Mouse (Mus musculus): ENCODE measurements around the gene Rasd1.
"Not testable (repeated sequence)": the region's sequence is repeated elsewhere in the genome, so short reads cannot be mapped to it uniquely, and the experiment has no call there.

Rasd1 gene

DNA sequence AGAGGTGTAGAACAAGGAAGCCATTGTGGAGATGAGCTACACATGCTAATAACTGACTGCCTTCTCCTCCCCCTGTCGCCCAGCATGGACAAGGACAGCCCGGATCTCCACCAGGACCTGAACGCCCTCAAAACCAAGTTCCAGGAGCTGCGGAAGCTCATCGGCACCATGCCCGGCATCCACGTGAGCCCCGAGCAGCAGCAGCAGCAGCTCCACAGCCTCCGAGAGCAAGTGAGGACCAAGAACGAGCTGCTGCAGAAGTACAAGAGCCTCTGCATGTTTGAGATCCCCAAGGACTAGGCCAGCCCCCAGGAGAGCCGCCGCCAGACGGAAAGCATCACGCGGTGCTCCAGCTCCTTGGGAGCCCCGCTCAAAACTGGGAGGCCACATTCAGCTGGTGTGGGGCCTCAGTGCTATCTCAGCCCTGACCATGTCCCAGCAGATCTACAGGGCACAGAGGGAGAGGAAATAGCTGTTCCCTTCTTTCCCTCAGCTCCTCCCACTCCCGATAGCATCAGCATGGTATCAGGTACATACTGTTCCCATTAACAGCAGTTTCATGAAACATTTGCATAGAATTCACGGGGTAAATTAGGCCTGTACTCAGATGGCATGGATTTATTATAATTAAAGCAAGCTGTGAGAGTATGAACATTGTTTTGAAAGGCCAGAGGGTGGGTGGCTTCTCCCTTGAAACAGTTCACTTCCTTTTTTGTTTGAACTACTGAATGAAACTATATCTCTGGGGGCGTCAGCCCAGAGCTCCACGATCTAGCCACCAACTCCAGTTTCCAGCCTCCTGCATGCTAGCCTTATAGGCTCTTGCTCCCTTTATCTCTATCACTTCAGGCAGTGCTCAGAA lies 4.0 kb downstream of the Rasd1 start:
- no peak for DNase-seq (ENCODE audit: low spot score)

DNA sequence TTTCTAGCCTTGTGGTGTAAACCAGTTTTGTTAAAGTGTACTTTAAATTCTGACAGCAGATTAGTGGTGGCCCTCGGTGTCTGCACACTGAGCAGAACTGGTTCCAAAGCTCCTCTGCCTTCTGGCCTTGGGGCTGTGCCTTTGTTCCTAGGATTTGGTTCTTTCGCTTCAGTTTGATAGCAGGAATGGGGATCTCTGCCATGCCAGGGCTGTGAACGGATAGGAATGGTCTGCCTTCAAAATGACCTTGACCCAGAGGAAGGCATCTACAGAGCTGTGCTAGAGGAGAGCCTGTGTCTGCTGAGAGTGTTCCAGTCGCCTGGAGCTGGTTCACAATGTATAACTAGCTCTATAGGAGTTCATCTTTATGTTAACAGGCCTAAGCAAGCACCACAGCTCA lies 5.3 kb downstream of the Rasd1 start:
- DNase-seq (ENCODE audit: low spot score), result no peak

DNA sequence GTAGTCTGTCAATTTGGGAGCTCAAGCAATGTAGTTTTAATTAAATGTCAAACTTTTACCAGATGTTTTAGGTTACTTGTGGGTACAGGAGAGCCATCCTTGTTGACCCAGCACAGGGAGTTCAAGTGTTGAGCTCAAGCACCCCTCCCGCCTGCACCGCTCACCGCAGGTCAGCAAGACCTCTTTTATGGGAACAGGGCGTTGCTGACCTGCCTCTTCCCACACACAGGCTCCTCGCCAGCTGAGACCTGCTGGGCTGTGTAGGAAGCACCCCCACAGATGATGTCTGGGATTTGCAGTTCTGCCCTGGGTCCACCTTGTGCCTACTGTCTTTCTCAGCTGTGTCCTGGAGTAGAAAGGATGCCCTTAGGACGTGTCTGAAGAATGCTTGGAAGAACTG lies 8.0 kb downstream of the Rasd1 start:
- no peak for DNase-seq (ENCODE audit: low spot score)

DNA sequence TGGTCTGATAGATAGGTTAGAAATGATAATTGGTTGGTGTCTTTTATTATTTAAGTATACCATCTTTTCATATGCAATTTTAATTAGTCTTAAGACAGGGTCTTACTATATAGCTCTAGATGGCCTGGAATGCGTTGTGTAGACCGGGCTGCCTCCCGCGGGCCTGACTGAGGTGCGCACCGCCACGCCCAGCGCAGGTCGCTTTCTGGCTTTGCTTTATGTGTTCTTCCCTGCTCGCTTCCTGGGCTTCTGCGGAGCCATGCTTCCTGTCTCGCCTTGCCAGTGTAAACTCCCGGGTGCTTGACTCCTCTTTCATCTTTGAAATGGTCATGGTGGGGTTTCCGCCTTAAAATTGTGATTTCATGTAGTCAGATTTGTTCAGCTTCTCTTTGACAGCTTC lies 11.9 kb downstream of the Rasd1 start:
- no peak for DNase-seq (ENCODE audit: low spot score)

DNA sequence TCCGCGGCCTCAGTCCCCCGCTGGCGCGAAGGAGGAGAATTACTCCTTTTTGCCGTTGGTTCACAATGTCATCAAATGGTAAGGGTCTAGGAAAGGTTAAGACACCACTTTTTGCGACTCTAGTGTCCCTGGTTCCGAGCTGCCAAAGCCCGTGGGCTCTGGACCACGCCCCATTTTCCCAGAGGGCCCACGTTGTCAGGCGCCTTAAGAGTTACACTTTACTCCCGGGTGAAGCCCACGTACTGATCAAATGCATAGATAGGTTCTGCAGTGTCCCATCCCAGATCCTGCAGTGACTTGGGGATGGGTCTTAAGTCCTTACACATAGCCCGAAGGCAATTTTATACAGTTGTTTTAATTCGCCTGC lies 16.4 kb downstream of the Rasd1 start:
- DNase-seq (ENCODE audit: low spot score), result no peak

DNA sequence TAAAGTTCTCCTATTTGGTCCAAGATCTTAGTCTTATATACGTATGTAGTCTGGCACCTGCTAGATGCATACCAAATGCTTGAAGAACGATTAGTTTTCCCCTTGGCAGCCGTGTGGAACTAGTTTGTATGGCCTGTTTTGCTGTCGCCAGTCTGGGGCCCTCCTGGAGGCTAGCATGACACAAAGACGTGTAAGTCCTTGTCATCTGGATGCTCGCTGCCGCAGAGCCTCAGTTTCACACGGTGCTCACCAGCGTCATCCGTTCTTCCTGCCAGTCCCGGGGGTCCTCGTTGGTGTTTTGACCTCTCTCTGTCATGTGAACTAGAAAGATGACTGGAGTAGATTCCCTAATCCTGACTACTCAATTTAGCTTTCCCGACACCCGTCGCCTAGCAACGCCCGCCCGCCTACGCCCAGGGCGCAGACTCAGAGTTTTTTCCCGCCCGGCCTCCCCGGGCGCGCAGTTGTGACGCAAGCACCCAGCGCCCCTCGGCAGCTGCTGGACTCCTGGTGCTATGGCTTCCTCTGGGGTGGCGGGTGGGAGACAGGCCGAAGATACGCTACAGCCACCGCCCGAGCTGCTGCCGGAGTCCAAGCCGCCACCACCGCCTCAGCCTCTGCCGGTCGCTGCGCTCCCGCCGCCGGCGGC lies 16.9 kb downstream of the Rasd1 start, which contains the start of gene Med9:
Med9 (plus strand) TSS at position 455 of the 649 bp plus-strand sequence.
- peak; percentile 93 for DNase-seq (ENCODE audit: low spot score)

DNA sequence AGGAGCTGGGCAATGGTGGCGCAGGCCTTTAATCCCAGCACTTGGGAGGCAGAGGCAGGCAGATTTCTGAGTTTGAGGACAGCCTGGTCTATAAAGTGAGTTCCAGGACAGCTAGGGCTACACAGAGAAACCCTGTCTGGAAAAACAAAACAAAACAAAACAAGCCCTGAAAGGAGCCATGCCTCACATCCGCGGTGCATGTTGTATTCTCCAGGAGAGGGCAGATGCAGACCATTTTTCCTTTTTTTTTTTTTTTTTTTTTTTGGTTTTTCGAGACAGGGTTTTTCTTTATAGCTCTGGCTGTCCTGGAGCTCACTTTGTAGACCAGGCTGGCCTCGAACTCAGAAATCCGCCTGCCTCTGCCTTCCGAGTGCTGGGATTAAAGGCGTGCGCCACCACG lies 19.9 kb downstream of the Rasd1 start:
- not testable (repeated sequence) for DNase-seq (ENCODE audit: low spot score)

DNA sequence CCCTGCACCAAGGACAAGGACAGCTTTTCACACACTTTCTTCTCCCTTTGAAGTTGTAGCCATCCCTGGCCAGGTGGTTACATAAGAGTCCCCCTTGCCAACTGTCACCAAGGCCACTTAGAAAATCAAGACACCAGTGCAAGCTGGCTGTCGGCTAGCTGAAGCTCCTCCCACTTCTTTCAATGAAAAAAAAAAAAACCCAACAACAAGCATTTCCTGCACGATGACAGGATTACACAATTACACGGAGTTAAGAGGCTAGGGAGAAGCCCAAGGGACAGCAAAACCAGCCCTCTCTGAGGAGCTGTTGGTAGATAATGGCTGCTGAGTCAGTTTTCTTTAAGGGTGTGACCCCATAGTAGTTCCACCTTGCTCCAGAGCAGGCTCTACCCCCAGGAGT lies 23.4 kb downstream of the Rasd1 start:
- no peak for DNase-seq (ENCODE audit: low spot score)

DNA sequence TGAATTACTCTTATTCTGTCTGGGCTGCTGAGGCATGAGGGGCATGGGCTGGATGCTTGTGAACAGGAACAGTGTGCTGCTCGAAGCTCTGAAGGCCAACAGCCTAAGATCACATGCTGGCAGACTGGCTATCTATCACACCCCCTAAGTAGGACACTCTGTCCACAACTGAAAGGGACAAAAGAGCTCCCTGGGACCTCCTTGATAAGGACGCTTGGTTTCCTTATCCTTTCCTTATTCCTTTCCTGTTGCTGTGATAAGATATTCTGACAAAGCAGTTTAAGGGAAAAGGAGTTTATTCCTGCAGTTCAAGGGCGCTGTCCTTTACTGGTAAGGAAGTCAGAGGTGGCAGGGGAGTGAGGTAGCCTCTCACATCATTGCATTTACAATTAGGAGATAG lies 24.1 kb downstream of the Rasd1 start:
- no peak for DNase-seq (ENCODE audit: low spot score)

DNA sequence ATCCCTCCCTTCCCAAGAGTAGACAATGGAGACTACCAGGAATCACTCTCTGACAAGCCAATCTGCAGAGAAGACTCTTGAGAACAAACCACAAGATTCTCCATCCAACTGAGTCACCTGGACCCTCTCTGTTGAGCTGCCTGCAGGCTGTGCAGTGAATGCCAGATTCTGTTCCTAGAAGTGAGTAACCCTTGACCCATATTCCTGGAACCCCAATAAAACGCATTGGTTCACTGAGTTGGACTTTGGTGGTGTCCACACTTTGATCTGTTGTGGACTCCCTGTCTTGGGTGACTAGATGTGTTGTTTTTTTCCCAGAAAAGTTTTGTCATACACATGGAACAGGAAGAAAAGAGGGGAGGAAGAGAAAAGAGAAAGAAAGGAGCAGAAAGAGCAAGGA lies 24.9 kb downstream of the Rasd1 start:
- DNase-seq (ENCODE audit: low spot score), result peak; percentile 22

DNA sequence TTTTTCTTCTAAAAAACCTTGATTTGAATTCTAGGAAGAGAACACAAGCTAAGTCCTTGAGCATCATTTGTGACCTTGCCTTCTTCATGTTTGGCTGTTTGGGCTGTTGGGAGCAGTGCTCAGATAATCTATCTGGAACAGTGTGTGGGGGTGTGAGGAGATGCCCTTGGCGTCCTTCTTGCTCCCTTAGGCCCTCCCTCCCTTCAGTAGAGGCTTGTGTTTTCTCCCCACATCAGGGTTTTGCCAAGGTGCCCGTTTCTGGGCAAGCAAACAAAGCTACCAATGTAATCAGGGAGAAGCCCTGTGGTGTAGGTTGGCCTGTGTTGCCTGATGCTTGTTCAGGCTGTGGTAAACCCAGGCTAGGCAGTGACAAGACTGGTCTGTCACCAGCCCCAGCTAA lies 27.1 kb downstream of the Rasd1 start:
- no peak for DNase-seq (ENCODE audit: low spot score)

DNA sequence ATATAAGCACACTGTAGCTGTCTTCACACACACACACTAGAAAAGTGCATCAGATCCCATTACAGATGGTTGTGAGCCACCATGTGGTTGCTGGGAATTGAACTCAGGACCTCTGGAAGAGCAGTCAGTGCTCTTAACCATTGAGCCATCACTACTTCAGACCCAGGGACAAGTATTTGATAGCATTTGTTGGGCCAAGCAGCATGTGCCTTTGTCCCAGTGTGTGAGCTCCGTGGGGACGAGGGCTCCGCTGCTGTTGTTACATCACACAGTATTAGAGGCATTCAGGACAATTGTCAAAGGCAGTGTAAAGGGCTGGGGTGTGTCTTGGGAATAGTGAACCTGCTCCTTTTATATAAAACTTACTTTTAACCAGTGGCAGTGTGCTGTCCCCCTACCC lies 27.7 kb downstream of the Rasd1 start:
- DNase-seq (ENCODE audit: low spot score), result no peak

DNA sequence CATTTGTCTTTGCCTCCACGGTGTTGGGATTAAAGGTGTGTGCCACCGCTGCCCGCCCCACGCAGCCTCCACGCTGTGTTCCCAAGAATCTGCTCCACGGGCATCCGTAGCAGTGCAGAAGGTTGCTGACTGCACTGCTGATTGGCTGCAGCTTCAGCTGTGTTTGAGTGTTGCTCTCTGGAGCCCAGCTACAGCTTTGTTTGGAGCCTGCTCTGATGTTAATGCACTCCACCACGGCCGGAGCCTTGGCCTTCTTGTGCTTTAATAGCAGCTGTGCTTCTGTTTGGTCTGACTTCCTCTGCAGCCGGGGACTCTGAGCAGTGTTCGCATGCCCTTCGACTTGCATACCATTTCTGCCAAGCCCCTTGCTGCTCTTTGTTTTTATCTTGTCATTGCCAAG lies 30.8 kb downstream of the Rasd1 start:
- no peak for DNase-seq (ENCODE audit: low spot score)

DNA sequence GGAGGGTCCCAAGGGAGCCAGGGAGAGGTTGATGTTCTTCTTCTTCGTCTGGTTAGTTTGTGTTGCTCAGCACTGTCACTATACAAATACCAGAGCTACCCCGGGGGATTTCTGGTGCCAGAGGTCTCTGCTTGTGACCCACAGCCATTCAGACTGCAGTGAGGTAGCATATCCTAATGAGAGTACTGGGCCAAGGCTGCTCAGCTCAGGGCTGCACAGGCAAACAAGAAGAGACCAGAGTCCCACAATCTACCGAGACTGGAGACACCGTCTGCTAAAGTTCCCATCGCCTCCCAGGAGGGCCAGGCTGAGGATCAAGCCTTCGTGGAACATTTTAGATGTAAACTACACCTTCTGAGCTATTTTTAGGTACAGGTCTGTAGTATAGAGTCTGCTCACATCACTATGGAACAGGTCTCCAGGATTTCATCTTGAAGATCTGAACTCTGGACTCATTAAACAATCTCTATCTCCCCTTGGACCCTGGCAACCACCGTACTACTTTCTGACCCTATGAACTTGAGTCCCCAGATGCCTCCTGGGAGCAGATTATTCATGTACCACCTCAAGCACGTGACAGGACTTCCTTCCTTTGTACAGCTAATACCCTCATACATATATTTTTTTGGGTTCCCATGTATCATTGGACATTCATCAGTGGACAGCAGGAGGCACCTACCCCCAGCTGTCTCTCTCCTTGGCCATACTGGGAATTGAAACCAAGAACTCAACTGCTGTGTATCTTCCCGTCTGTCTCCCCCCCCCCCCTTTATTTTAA lies 32.0 kb downstream of the Rasd1 start:
- DNase-seq (ENCODE audit: low spot score), result peak; percentile 35

DNA sequence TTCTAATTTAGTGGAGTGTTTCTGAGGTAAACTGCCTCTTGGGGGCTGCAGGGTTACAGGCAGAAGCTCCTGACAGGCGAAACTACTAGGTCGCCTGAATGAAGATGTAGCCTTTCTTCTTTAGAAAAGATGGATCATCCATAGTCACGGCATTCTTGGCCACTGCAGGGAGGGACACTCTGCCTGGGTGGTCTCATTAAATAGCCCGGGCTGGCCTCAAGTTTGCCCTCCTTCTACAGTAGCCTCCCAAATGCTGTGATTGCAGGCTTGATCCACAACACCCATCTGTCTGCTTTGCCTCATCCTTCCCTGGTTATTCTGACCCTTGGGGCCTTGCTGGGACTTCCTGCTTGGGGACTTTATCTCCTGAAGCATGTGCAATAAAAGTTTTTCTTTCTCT lies 34.7 kb downstream of the Rasd1 start:
- no peak for DNase-seq (ENCODE audit: low spot score)

DNA sequence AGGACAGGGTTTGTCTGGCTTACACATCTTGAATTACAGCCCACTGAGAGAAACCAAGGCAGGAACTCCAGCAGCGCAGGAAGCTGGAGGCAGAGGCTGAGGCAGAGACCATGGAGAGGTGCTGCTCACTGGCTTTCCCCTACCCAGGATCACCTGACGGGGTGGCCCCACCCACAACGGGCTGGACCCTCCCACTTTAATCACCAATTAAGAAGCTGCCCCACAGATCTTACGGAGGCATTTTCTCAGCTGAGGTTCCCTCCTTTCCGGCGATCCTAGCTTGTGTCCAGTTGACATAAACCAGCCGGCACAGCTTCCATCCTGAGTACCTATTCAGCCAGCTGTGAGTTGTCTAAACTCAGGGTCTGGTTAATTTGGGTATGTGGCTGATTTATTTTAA lies 43.5 kb downstream of the Rasd1 start:
- no peak for DNase-seq (ENCODE audit: low spot score)

DNA sequence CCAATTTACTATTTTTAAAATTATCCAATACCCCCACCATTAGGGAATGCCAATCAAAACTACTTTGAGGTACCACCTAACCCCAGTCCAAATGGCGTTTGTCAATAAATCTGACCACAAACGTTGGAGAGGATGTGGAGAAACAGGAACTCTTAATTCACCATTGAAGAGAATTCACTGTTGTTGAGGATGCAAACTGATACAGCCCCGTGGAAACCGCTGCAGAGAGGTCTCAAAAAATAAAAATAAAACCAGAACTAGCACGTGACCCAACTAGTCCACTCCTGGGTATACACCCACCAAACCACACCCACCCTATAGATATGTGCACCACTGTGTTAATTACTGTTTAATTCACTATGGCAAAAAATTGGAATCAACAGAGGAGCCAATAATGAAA lies 44.4 kb downstream of the Rasd1 start:
- no peak for DNase-seq (ENCODE audit: low spot score)

DNA sequence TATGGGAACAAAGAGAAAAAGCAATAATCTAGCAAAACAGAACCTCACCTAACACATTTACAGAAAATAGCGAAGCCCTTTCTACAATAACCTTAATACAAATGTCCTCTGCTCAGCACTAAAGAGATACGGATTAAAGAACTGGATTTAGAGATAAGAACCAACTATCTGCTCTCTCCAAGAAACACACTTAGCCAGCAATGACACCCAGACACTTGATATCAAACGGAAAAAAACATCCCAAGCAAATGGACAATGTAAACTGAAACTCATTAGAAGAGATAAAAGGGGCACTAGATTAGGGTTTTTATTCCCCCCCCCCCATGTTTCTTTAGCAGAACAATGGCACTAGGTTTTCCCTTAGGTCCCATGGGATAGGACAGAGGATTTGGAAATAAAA lies 45.3 kb downstream of the Rasd1 start:
- no peak for DNase-seq (ENCODE audit: low spot score)

DNA sequence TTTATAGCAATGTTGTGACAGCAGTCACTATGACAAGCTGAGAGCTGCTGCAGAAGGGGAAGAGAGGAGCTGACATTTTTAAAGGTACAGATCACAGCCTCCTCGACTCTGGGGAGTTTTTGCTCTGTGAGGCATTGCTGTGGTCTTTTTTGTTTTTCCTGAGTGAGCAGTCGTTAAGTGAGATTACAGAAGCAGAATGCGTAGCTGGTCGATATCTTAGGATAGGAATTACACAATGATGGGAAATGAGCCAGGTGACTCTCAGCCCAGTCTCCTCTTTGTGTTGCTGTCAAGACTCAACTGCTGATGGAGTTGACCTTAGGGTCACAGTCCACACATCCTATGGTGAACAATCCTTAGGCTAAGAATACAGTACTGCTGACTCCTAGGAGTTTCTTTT lies 46.7 kb downstream of the Rasd1 start:
- DNase-seq (ENCODE audit: low spot score), result peak; percentile 36

DNA sequence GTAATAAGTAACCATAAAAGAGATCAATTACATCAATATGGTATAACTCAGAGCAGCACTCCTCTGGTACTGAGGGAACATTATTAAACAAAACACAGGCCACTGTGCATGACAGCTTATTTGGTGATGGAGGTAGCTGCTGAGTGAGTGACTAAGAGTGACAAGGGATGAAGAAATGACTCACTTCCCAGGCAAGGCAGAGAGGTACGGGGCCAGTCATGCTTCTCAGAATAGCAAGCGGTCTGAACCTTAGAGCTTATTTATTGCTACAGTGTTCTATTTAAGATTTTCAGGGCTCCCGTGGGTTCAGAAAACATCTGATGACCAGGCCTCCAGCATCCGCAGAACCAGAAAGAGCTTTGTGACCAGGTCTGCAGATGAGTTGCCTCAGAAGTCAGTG lies 51.0 kb downstream of the Rasd1 start:
- DNase-seq (ENCODE audit: low spot score), result no peak
